Mouse (Mus musculus) right cerebral cortex, postnatal 25 days (tissue): ENCODE results near the gene Ccdc158.
A peak's percentile ranks its signal among the peaks of the same experiment; 100 is the strongest.

Source experiments
- DNase-seq: peaks from one replicate; pipeline ENCODE4 v3.0.0; 2022

Gene Ccdc158

GRCm38 (mm10) chr5:92674859-92675573 lies at the start of gene Ccdc158:
Ccdc158 (minus strand) TSS chr5:92675271.
- DNase-seq: peak; percentile 51

DNA sequence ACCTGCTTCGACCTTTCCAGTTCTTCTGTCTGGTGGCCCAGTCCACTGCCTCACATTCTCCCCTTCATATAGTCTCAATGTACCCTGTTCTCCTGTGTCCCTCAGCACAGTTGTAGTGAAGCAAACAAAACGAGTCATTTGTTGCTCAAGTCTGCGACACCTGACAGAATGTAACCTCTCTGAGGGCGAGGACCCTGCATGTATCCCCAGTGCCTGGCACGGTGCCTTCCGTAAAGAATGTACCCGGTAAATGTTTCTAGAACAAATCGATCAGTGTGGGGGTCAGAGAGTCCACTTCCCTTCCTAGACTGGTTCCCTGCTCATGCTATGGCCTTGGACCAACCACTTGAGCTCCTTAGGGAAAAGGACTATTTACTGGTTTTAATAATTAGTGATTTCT lies 46.5 kb upstream of the Ccdc158 start:
- DNase-seq: no peak

DNA sequence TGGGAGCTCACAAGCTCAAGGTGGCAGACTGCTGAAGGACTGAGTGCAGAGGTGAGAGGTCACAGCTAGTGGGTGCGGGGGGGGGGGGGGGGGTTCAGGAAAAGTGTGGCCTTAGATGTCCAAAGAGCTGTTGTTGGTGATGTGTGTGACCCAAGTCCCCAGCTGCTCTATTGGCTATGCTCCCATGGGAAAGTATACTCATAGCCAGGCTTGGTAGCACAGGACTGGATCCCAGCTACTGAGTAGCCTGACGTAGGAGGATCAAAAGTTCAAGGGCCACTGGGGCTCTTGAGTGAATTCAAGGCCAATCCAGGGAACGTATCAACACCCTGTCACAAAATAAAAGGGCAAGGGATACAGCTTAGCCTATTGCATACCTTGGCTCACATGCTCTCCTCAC lies 43.8 kb upstream of the Ccdc158 start:
- DNase-seq: no peak

- DNase-seq: no peak
These were observed 42.7 kb upstream of the Ccdc158 start for GRCm38 (mm10) chr5:92717666-92718360.

DNA sequence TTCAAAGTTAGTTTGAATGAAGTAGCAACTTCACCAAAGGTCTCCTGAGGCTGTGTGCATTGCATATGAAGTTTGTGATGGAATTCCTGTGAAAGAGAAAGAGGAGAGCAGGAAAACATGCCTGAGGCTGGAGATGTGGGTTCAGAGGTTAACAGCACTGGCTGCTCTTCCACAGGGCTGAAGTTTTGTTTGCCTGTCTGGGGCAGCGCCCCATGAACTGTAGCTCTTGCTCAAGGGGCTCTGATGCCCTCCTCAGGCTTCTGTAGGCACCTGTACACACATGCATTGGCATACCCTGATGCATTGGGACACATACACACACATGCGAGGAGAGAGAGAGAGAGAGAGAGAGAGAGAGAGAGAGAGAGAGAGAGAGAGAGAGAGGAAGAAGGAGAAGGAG lies 40.8 kb upstream of the Ccdc158 start:
- no peak for DNase-seq

GRCm38 (mm10) chr5:92715319-92715718 lies 40.2 kb upstream of the Ccdc158 start:
- no peak for DNase-seq

GRCm38 (mm10) chr5:92714886-92715285 lies 39.8 kb upstream of the Ccdc158 start:
- DNase-seq: no peak

DNA sequence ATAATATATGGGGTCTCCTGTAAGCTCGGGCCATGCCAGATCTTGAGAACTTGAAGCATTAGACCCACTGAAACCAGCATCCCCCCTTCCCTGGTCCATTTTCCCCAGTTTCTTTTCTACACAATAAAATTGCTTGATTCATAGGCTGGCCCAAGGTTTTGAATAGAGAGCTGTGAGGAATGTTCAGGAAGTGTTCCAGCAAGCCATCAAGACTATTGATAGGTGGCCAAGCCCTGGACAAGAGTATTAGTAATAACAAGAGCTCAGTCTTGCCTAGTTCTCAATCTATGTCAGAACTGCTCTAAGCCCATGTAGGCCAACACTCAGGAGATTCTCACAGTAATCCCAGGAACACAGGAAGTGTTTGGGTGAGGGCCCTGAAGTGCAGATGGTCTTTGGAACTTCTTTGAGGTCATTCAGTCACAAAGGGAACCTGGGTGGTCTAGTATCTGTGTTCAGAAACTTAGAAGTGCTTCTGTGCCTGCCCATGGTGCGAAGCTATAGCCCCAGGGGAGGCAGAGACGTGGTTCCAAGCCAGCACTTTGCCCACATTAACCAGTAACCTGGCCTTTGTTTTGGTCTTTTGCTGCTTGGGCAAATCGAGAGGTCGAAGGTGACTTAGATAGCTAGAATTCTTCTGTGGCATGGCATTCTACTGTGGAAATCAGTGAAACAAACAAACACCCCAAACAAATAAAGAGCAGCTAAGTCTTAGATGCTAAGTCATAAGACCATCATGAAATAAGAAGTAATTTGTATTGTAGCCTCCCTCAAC lies 37.7 kb upstream of the Ccdc158 start:
- DNase-seq: no peak

DNA sequence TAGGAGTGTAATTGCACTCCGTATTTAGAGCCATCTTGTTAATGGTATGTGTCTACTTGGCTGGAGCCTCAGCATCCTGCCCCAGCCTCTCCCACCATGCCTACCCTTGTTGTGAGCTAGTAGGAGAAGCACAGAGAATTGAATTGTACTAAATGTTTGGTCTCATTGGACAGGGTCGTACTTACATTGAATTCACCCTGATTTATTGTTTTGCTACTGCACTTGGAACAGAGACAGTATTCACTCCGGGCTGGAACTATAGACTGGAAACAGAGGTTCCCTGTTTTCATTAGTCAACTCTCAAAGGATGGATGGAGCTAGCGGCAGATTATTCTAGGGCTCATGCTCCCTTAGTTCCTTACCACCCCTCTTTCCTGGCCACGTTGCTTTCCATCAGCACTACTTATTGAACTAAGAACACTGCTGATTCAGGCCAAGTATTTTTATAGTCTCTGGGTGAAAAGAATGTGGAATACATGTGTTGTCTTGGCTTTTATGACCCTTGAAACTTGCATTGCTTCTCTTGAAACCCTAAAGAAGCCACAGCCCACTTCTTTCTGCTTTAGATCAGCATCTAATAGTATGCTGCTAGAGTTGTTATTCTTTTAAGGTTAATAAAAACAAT lies 36.7 kb upstream of the Ccdc158 start:
- DNase-seq: no peak

GRCm38 (mm10) chr5:92710779-92711178 lies 35.7 kb upstream of the Ccdc158 start:
- no peak for DNase-seq

GRCm38 (mm10) chr5:92707921-92708491 lies 32.9 kb upstream of the Ccdc158 start:
- no peak for DNase-seq

GRCm38 (mm10) chr5:92703671-92704070 lies 28.6 kb upstream of the Ccdc158 start:
- DNase-seq: no peak

DNA sequence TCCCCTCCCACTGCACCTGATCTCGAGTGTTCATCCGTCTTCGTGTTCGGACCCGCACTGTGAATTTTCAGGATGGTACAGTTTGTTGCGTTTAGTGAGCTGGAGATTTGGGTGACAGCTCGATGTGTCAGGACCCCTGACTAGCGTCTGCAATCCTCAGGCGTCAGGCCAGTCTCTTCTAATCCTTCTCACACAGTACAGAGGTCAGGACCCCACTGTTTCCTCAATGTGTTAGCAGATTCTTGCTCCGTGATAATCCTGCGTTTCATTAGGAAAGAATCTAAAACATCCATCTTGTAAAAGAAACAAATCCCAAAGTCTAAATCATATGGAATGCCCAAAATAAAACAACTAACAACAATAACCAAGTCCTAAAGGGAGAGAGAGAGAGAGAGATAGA lies 26.7 kb upstream of the Ccdc158 start:
- DNase-seq: no peak

- DNase-seq: peak; percentile 13
These were observed 23.9 kb upstream of the Ccdc158 start for GRCm38 (mm10) chr5:92698837-92699529.

DNA sequence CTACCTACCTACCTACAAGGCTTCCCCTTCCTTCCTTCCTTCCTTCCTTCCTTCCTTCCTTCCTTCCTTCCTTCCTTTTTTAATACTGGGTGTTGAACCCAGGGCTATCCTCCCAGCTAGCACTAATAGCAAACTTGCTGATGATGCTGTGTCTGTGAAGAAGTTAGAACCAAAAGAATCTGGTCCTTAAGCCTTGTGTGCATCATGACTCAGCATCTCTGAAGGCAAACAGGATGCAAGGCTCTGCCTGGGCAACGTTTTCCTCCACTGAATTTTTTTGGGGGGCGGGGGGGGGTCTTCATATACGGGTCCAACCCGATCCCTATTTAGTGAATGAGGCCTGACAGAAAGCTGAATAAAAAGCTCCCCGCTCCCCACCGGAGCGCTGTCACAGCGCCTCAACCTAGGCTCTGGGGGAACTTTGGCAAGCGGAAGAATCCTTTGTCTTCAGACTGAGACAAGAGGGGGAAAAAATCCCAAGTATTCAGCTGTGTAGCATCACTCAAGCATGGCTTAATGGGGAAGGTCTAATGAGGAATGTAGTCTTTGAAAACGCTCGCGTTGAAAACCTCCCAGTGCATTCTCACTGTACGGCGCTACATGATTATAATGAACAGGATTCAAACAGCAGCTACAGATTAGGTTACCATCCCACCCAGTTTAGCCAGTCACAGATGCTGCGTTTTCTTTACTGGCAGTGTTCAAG lies 23.2 kb upstream of the Ccdc158 start:
- DNase-seq: peak; percentile 11

DNA sequence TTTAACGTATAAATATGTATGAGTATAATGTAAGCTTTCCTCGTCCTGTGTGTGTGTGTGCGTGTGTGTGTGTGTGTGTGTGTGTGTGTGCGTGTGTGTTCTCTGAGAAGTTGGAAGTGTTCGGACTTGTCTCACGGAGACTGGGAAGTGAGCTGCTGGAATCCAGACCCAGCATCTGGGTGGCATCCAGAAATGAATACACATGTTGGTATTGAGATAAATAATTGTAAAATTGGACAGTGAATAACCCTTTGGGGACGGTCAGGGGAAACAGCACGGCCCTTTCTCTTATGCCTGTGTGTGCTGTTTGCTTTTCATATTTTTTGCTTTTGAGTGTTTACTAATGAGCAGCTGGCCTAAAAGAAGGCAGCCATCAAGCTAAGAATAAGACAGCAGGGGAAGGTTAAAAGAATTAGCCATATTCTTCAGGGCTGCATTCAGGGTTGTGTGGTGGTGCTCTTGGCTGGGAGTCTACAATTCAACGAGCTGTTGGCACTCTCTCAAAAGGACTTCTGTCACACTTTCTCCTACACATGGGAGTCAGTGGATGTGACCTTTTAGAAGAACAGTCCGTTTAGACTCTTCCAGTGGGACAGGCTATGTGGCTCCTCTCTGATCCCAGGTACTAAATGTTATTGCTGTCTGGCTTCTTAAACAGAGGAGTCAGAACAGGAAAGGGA lies 19.4 kb upstream of the Ccdc158 start:
- DNase-seq: no peak

- DNase-seq: no peak
These were observed 18.7 kb upstream of the Ccdc158 start for GRCm38 (mm10) chr5:92693744-92694143.

- no peak for DNase-seq
These were observed 17.3 kb upstream of the Ccdc158 start for GRCm38 (mm10) chr5:92692206-92693007.

- DNase-seq: peak; percentile 14
These were observed 13.5 kb upstream of the Ccdc158 start for GRCm38 (mm10) chr5:92688569-92688968.

GRCm38 (mm10) chr5:92688124-92688523 lies 13.1 kb upstream of the Ccdc158 start:
- DNase-seq: no peak
